Mouse (Mus musculus) G1E (cell line): ENCODE data around the gene Las1l. TPM values are rescaled to one million over a fixed set of nuclear protein-coding genes. Genes with fewer than 3 reads are reported as not detected.

Source experiments
- ATAC-seq: 2 replicates; pipeline ENCODE4 v1.8.0; 2016; ENCODE audit warnings: mild to moderate bottlenecking; ENCODE audit not compliant: insufficient number of reproducible peaks, poor library complexity, low FRiP score, severe bottlenecking; ENCODE audit errors: extremely low read depth
- DNase-seq: peaks from one replicate; pipeline ENCODE4 v3.0.0; 2012; ENCODE audit warnings: low spot score
- H3K27me3 ChIP-seq: 2 replicates; pipeline ENCODE4 v1.6.1; 2012; ENCODE audit warnings: mild to moderate bottlenecking, low read length, inconsistent platforms; ENCODE audit not compliant: insufficient read depth
- H3K36me3 ChIP-seq: replicated peaks from 2 replicates; pipeline ENCODE3; 2012; ENCODE audit warnings: mild to moderate bottlenecking, inconsistent platforms
- H3K4me1 ChIP-seq: 2 replicates; pipeline ENCODE4 v1.6.1; 2012; ENCODE audit warnings: low read depth, low read length, inconsistent platforms, mixed read lengths; ENCODE audit not compliant: insufficient read depth
- H3K4me3 ChIP-seq: 2 replicates; pipeline ENCODE4 v1.5.1; 2012; ENCODE audit warnings: low read depth, mild to moderate bottlenecking, inconsistent platforms, low read length, moderate library complexity, mixed read lengths
- H3K9me3 ChIP-seq: replicated peaks from 2 replicates; pipeline ENCODE4 v1.6.1; 2012; ENCODE audit warnings: inconsistent platforms
- CTCF ChIP-seq: IDR thresholded peaks from 2 replicates; pipeline ENCODE4 v1.5.1; 2012; ENCODE audit warnings: low read depth, low read length, inconsistent platforms, mixed read lengths
- GATA1 ChIP-seq: IDR thresholded peaks from 2 replicates; pipeline ENCODE4 v1.6.1; 2012; ENCODE audit warnings: borderline replicate concordance, low read length, inconsistent platforms, mixed read lengths
- GATA2 ChIP-seq: IDR thresholded peaks from 2 replicates; pipeline ENCODE4 v1.6.1; 2012; ENCODE audit warnings: low read depth, low read length, inconsistent platforms, borderline replicate concordance
- POLR2AphosphoS5 ChIP-seq: IDR thresholded peaks from 2 replicates; pipeline ENCODE4 v1.6.1; 2012; ENCODE audit warnings: low read depth, low read length, inconsistent platforms; ENCODE audit not compliant: insufficient replicate concordance
- TAL1 ChIP-seq: conservative IDR thresholded peaks from 2 replicates; pipeline ENCODE4 v1.6.1; 2012; ENCODE audit warnings: low read depth, low read length, inconsistent platforms, mixed read lengths
- polyA plus RNA-seq: library from polyadenylated mRNA; stranded (reverse); fragments of >175 nt; gene quantifications from 2 replicates; pipeline ENCODE4 v1.2.3, GENCODE M21; 2012
- total RNA-seq, 2 experiments: library from RNA; stranded (forward) in 1 of 2; stranded (reverse) in 1 of 2; fragments of 200-1000 nt in 1 of 2; fragments of >200 nt in 1 of 2; fragmentation: Nextera tagmentation in 1 of 2; gene quantifications; 2 replicates each; pipeline ENCODE4 v1.2.3; 2014 to 2017

The Las1l gene
- total RNA-seq (2014; fragmentation: Nextera tagmentation), result 27.5 and 29.6 TPM in 2 replicates
- 26.8 and 31.2 TPM in 2 replicates for total RNA-seq (2017)
- polyA plus RNA-seq, result 8.4 and 16.7 TPM in 2 replicates

DNA sequence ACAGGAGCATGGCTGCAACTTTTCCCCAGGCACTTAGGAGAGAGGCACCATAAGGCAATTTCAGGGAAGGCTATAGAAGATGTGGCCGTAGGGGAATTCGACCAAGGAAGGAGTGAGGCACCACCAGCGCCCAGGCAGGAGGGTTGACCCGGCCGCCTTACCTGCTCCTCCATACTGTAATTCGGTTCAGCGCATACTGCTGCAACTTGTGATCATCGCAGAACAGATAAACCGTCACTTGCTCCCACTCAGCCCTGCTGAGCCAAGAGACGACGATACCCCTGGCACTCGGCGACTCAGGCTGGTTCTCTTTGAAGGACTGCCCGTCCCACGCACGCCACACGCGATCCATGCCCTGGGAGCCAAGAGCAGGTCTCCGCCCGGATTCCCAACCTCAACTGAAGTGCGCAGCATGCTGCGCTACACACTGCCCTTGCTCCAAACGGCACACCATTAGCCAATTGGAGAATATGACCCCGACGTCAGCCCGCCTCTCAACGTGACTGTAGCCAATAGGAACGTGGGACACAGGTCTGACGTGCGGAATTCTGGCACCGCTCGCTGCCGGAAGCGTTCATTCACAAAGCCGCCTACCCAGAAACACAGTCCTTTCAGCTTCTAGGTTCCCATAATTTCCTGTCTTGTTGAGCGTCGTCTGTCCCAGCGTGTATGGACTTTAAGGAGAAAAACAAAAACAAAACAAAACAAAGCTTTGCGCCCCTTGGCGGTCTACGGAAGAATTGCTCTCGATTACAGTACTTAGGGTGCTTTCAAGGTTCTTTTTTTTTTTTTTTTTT is at the start of gene Las1l:
Gene Las1l (minus strand): TSS at position 466 of the 797 bp plus-strand sequence.
- Histone ChIP-seq H3K9me3 (no peaks in the 10 kb centered on the region; the same call in 1 of the 2 replicates), H3K4me3 (peak within 1 kb of the TSS; percentile 73), H3K27me3 (no peaks in the 10 kb centered on the region), H3K36me3 (peaks cover 28% of the 10 kb centered on the region), H3K4me1 (peaks cover 13% of the 10 kb centered on the region)
- TF ChIP-seq TAL1 (no peak), POLR2AphosphoS5 (0 out of 2 replicates have a peak, but pooled peaks have one; percentile 47)
- ATAC-seq (peak; percentile 99), DNase-seq (peak; percentile 69)

DNA sequence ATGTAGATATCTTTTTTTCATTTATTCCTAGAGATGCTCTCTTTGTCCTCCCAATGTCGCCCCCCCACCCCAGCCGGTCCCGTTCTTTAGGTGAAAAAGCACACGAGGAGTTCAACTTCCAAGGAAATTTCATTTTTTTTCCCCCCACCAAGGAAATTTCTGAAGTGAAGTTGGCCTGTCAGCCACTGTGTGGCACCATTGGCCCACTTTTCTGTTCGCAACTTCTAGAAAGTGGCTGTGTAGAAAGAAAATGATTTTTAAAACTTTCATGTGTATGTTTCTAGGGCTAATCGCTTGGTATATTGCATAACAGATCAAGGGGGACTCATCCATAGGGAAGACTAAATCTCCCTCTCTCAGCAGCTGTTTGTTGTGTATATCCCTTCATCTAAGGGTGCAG is 49.6 kb upstream of the Las1l start:
- ATAC-seq, result no peak
- Histone ChIP-seq H3K27me3 (no peaks in the 10 kb centered on the region), H3K4me3 (no peak overlapping the region), H3K36me3 (no peaks in the 10 kb centered on the region), H3K9me3 (no peaks in the 10 kb centered on the region), H3K4me1 (no peaks in the 10 kb centered on the region)
- no peak for TF ChIP-seq CTCF
- no peak for DNase-seq

GRCm38 (mm10) chrX:95999601-96000000 is 42.8 kb upstream of the Las1l start:
- peak; percentile 5 for DNase-seq
- Histone ChIP-seq H3K36me3 (no peaks in the 10 kb centered on the region), H3K4me3 (no peak overlapping the region), H3K4me1 (peaks cover 6% of the 10 kb centered on the region; the same call in 1 of the 2 replicates), H3K27me3 (no peaks in the 10 kb centered on the region; the same call in 1 of the 2 replicates), H3K9me3 (no peaks in the 10 kb centered on the region)
- TF ChIP-seq GATA2 (no peak), CTCF (peak; percentile 62)
- ATAC-seq, result no peak

DNA sequence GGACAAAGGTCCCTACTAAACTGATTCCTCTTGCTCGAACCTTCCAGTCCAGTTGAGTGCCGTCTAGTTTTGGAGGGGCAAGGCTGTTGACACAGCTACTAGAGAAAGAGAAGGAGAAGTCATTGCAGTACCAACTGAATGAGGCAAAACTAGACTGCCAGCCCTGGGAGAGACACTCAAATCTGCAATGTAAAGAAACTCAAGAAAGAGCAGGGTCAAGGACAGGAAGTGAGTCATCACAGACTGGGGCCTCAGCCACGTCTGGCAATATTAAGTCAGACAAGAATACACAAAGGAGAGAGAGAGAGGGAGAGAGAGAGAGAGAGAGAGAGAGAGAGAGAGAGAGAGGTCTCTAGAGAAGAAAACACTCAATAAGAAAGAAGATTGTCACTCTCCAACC is 36.4 kb upstream of the Las1l start:
- DNase-seq, result no peak
- H3K36me3 ChIP-seq, result no peaks in the 10 kb centered on the region
- no peak for TF ChIP-seq CTCF
- TF ChIP-seq GATA2, result no peak
- no peaks in the 10 kb centered on the region for H3K4me1 ChIP-seq
- no peak for ATAC-seq
- no peaks in the 10 kb centered on the region; the same call in 1 of the 2 replicates for H3K27me3 ChIP-seq
- no peaks in the 10 kb centered on the region for H3K9me3 ChIP-seq
- H3K4me3 ChIP-seq, result no peak overlapping the region

GRCm38 (mm10) chrX:95969936-95970335 is 13.2 kb upstream of the Las1l start:
- H3K4me3 ChIP-seq, result no peak overlapping the region; the same call in 1 of the 2 replicates
- no peak for ATAC-seq
- no peak for DNase-seq

GRCm38 (mm10) chrX:95969116-95969515 is 12.4 kb upstream of the Las1l start:
- peaks cover 29% of the 10 kb centered on the region for H3K4me1 ChIP-seq
- H3K27me3 ChIP-seq, result no peaks in the 10 kb centered on the region
- DNase-seq, result no peak
- H3K36me3 ChIP-seq, result no peaks in the 10 kb centered on the region
- TF ChIP-seq TAL1 (no peak), GATA2 (no peak), POLR2AphosphoS5 (no peak), GATA1 (no peak), CTCF (no peak)
- ATAC-seq, result no peak
- peak overlapping the region; percentile 27; the same call in 1 of the 2 replicates for H3K4me3 ChIP-seq
- no peaks in the 10 kb centered on the region for H3K9me3 ChIP-seq

More at GRCm38 (mm10) chrX:95969936-95970335, 13.2 kb upstream of the Las1l start:
- no peaks in the 10 kb centered on the region for H3K36me3 ChIP-seq
- no peaks in the 10 kb centered on the region for H3K27me3 ChIP-seq
- TF ChIP-seq POLR2AphosphoS5, result no peak
- TF ChIP-seq CTCF, result no peak
- TF ChIP-seq GATA2, result no peak
- no peak for TF ChIP-seq GATA1
- TF ChIP-seq TAL1, result no peak
- peaks cover 27% of the 10 kb centered on the region for H3K4me1 ChIP-seq
- H3K9me3 ChIP-seq, result no peaks in the 10 kb centered on the region

DNA sequence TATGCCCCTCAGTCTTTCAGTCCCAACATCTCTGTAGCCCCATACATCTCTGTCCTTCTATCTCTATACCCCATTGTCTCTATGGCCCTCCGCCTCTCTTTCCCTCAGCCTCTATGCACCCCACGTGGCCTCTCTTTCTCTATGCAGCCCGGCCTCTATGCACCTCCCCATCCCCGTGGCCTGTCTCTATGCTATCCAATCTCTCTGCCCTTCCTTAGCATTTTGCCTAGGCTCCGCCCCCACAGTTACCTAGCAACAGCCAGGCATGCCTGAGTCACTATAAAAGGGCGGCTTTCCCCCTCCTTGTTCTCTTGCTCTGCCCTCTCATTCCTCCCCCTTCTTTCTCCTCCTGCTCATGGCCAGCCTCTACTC is 11.8 kb upstream of the Las1l start:
- TF ChIP-seq POLR2AphosphoS5 (no peak), GATA1 (no peak), CTCF (no peak), GATA2 (no peak), TAL1 (no peak)
- DNase-seq (peak; percentile 67), ATAC-seq (peak; percentile 78)
- H3K4me1 ChIP-seq, result peaks cover 29% of the 10 kb centered on the region
- no peaks in the 10 kb centered on the region for H3K27me3 ChIP-seq
- peak overlapping the region; percentile 73 for H3K4me3 ChIP-seq
- no peaks in the 10 kb centered on the region for H3K36me3 ChIP-seq
- H3K9me3 ChIP-seq, result no peaks in the 10 kb centered on the region
